Comparison of ENCODE assay signal across 8 mouse cellular contexts in the genomic region with DNA sequence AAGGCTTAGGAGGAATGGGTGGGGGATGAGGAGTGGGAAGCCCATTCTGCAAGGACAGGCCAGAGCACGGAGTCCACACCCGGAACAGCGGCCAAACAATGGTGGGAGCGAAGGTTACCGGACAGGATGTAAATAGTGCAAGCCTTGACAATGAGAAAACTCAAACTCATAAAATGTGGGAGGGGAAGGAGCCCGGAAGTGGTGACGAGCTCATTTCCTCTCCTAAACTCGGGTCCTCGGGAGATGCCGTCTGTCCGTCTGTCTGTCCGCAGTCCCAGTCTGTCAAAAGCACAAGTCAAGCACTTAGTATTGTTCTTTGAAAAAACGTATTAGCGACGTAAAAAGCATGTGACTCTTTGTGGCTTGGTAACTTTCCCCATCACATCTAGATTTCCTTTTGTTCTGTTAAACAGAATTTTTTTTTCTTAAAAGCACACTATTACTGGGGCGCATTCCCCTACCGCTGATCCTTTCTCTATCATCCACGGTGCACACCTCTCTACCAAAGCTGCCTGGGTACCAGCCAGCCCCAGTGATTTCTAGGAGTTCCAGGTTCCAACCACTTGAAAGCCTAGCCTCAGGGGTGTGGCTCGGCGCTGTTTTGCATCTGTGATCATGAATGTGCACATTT. TPM values are rescaled to one million over a fixed set of nuclear protein-coding genes. Genes with fewer than 3 reads are reported as not detected.
A peak's percentile ranks its signal among the peaks of the same experiment; 100 is the strongest.
DNase-seq lines count a peak whose midpoint lies in the region; ATAC-seq and TF ChIP-seq lines count a peak whose summit lies in the region.

No protein-coding gene starts in this region.

- no peaks in the 10 kb centered on the region for H3K79me2 ChIP-seq in heart, adult 2 months (replicated peaks; ENCODE audit: control insufficient read depth, insufficient read depth, low read length)

- TF ChIP-seq EP300 in heart, adult 2 months (IDR thresholded peaks at IDR 0.05; ENCODE audit: insufficient read depth, low read depth, low read length), result 0 out of 2 replicates have a peak, but pooled peaks have one; percentile 54

- H3K36me3 ChIP-seq in heart, adult 2 months (ENCODE audit: control insufficient read depth, insufficient read depth, low read length), result no peaks in the 10 kb centered on the region
- H3K36me3 ChIP-seq in kidney, embryonic 15.5 days, result no peaks in the 10 kb centered on the region

- ATAC-seq in kidney, embryonic 15.5 days (replicated peaks; ENCODE audit: low FRiP score), result no peak

- TF ChIP-seq POLR2A in heart, adult 2 months (IDR thresholded peaks at IDR 0.05; ENCODE audit: insufficient read depth, low read depth, low read length), result 0 out of 2 replicates have a peak, but pooled peaks have one; percentile 35

- peak overlapping the region; percentile 67 for H3K27ac ChIP-seq in heart, adult 2 months
- peak overlapping the region; percentile 66 for H3K27ac ChIP-seq in kidney, embryonic 15.5 days

- no peak for TF ChIP-seq CTCF in heart, adult 2 months (IDR thresholded peaks at IDR 0.05)

- WGBS in heart, adult 2 months, result 28% methylated on average over 20 of the region's 20 CpGs
- WGBS in kidney, embryonic 15.5 days, result 39% methylated on average over 20 of the region's 20 CpGs

- intact Hi-C loops in heart, adult 2 months (cut with DNase I), result loop anchor here (5.0 kb wide), 1 partner anchor 46 kb away; a partner anchor contains a TSS

- no peaks in the 10 kb centered on the region for H3K27me3 ChIP-seq in heart, adult 2 months (ENCODE audit: control insufficient read depth, insufficient read depth, low read length)
- no peaks in the 10 kb centered on the region for H3K27me3 ChIP-seq in kidney, embryonic 15.5 days

- H3K4me3 ChIP-seq in heart, adult 2 months, result peak overlapping the region; percentile 21
- H3K4me3 ChIP-seq in kidney, embryonic 15.5 days (replicated peaks), result peak overlapping the region; percentile 18

- peak; percentile 41 for DNase-seq in adrenal gland, postnatal 10 days
- DNase-seq in adrenal gland, adult 8-10 months, result no peak
- peak; percentile 66 to 70 for DNase-seq in heart, adult 2 months
- peak; percentile 86 for DNase-seq in lung, postnatal 36 days
- no peak for DNase-seq in left cerebral cortex, adult 8-10 months (ENCODE audit: low spot score in 2 of 2)
- no peak for DNase-seq in layer of hippocampus, postnatal 14 days (ENCODE audit: low spot score in 2 of 2)
- no peak for DNase-seq in ovary, adult 18-20 months (ENCODE audit: low spot score)

- no peaks in the 10 kb centered on the region for H3K9me3 ChIP-seq in kidney, embryonic 15.5 days (replicated peaks)

- peaks cover 13% of the 10 kb centered on the region for H3K4me1 ChIP-seq in heart, adult 2 months (ENCODE audit: control insufficient read depth, insufficient read depth, low read length)
- H3K4me1 ChIP-seq in kidney, embryonic 15.5 days, result peaks cover 43% of the 10 kb centered on the region

- 0 out of 2 replicates have a peak overlapping the region, but pooled peaks have one; percentile 18 for H3K9ac ChIP-seq in heart, adult 2 months (ENCODE audit: low read depth, low read length)
- H3K9ac ChIP-seq in kidney, embryonic 15.5 days, result 0 out of 2 replicates have a peak overlapping the region, but pooled peaks have one; percentile 14

- peak overlapping the region; percentile 52 for H3K4me2 ChIP-seq in kidney, embryonic 15.5 days

RNA-seq across cellular contexts. Expression of a gene that starts 48.0 kb away (rescaled TPM):
- 10 to 100 TPM in 1 of 2 experiments, 1 to 10 TPM in 1; 5.4 to 10.7 TPM for total RNA-seq in adrenal gland, postnatal 10 days (2021)
- total RNA-seq in adrenal gland, adult 8-10 months (2022), result 1 to 10 TPM; 1.7 to 8.6 (median 5.1) TPM
- total RNA-seq in heart, adult 2 months (2021), result 1 to 10 TPM in 1 of 2 experiments, under 1 TPM in 1; 0.91 to 1.3 TPM
- 0.59 and 0.67 TPM in 2 replicates for polyA plus RNA-seq in heart, adult 2 months (2012; rRNA removed)
- polyA plus RNA-seq in kidney, embryonic 15.5 days (2015; fragmentation: Nextera tagmentation; extraction: Ambion mirVana), result 26.8 and 27.1 TPM in 2 replicates
- total RNA-seq in left cerebral cortex, adult 8-10 months (2022), result 1 to 10 TPM; 4.0 to 7.5 (median 4.9) TPM
- total RNA-seq in layer of hippocampus, postnatal 14 days (2021), result 1 to 10 TPM; 4.6 to 6.3 TPM

Comparison
In these comparisons a context has a peak if more than half of its experiments do, and no peak if none do; other contexts are left out.
1. DNase-seq: peak in adrenal gland, postnatal 10 days (single experiment), heart, adult 2 months (2 of 2) and lung, postnatal 36 days (single experiment); none in adrenal gland, adult 8-10 months (single experiment), left cerebral cortex, adult 8-10 months (0 of 2), layer of hippocampus, postnatal 14 days (0 of 2) and ovary, adult 18-20 months (single experiment).